8 mouse cellular contexts compared by ENCODE assay signal in the genomic region with DNA sequence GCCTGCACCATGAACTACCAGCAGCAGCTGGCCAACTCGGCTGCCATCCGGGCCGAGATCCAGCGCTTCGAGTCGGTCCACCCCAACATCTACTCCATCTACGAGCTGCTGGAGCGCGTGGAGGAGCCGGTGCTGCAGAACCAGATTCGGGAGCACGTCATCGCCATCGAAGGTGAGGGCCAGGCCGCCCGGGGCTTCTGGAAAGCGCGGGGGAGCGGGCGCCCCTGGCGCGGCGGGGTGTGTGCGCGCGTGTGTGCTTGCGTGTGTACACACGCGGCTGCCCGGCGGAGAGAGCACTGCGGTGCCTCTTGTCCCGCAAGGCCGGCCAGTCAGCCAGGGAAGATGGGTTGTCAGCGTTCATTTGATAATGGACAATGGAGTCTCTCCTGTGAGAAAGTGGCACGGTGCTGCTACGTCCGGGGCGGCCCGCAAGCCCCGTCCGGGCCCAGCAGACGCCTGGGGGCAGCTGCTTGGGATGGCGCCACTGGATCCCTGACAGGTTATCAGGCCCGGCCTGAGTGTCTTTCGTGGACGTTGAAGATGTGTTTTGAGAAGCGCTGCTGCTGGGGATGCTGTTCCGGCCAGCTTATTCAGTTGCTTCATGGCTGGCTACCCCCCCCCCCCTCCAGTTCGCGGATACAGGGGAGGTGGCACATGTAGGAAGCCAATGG. TPM values are rescaled to one million over a fixed set of nuclear protein-coding genes. Genes with fewer than 3 reads are reported as not detected.
A peak's percentile ranks its signal among the peaks of the same experiment; 100 is the strongest.
DNase-seq lines count a peak whose midpoint lies in the region; ATAC-seq and TF ChIP-seq lines count a peak whose summit lies in the region.

No protein-coding gene starts in this region.

- intact Hi-C loops in heart, postnatal 25 days (cut with DNase I): loop anchor here (5.0 kb wide), 1 partner anchor 127 kb away; no protein-coding TSS in a partner anchor
- intact Hi-C loops in left cerebral cortex, postnatal 25 days (cut with DNase I): loop anchor here (1.0 to 10.0 kb wide), 2 partner anchors 67 to 129 kb away; no protein-coding TSS in a partner anchor

- 0 out of 2 replicates have a peak, but pooled peaks cover 3% of the 10 kb centered on the region for H3K36me3 ChIP-seq in forebrain, embryonic 13.5 days (ENCODE audit: poor library complexity, severe bottlenecking)
- no peaks in the 10 kb centered on the region for H3K36me3 ChIP-seq in stomach, embryonic 16.5 days (ENCODE audit: control insufficient read depth, insufficient read depth, low read length)

- WGBS in forebrain, embryonic 13.5 days: 0% methylated on average over 51 of the region's 51 CpGs
- WGBS in stomach, embryonic 16.5 days: under 1% methylated on average over 51 of the region's 51 CpGs

- peak; percentile 44 to 63 for DNase-seq in heart, adult 18-20 months
- DNase-seq in heart, postnatal 25 days (ENCODE audit: low spot score): no peak
- DNase-seq in heart, postnatal 4 days: peak; percentile 55
- DNase-seq in left cerebral cortex, postnatal 25 days (ENCODE audit: low spot score in 2 of 2): peak; percentile 49 to 54
- peak; percentile 51 for DNase-seq in mesoderm, embryonic 11.5 days (ENCODE audit: low read depth, low spot score)

- H3K9ac ChIP-seq in forebrain, embryonic 13.5 days: peak overlapping the region; percentile 88
- peak overlapping the region; percentile 90 for H3K9ac ChIP-seq in stomach, embryonic 16.5 days (ENCODE audit: low read length)

- H3K4me2 ChIP-seq in forebrain, embryonic 13.5 days: peak overlapping the region; percentile 85
- H3K4me2 ChIP-seq in stomach, embryonic 16.5 days (ENCODE audit: low read depth, low read length): peak overlapping the region; percentile 91

- no peak overlapping the region for H3K27ac ChIP-seq in bone marrow macrophage, adult 2 months (ENCODE audit: insufficient read depth, low read depth, low read length)
- H3K27ac ChIP-seq in forebrain, embryonic 13.5 days: no peak overlapping the region; the same call in 1 of the 2 replicates
- H3K27ac ChIP-seq in stomach, embryonic 16.5 days (ENCODE audit: low read length): peak overlapping the region; percentile 78; the same call in 1 of the 2 replicates

- no peaks in the 10 kb centered on the region for H3K27me3 ChIP-seq in forebrain, embryonic 13.5 days
- H3K27me3 ChIP-seq in stomach, embryonic 16.5 days (ENCODE audit: control insufficient read depth, insufficient read depth, low read length): no peaks in the 10 kb centered on the region

- no peak for TF ChIP-seq POLR2A in bone marrow macrophage, adult 2 months (IDR thresholded peaks at IDR 0.05; ENCODE audit: borderline replicate concordance, low read depth, low read length)

- H3K4me1 ChIP-seq in bone marrow macrophage, adult 2 months (ENCODE audit: control insufficient read depth, insufficient read depth, low read length): peaks cover 6% of the 10 kb centered on the region; the same call in 1 of the 2 replicates
- peaks cover 30% of the 10 kb centered on the region for H3K4me1 ChIP-seq in forebrain, embryonic 13.5 days
- peaks cover 26% of the 10 kb centered on the region for H3K4me1 ChIP-seq in stomach, embryonic 16.5 days (ENCODE audit: control insufficient read depth, insufficient read depth, low read length)

- no peak for TF ChIP-seq CTCF in bone marrow macrophage, adult 2 months (IDR thresholded peaks at IDR 0.05; ENCODE audit: low read depth, low read length)

- 0 out of 2 replicates have a peak, but pooled peaks have one; percentile 7 for ATAC-seq in forebrain, embryonic 13.5 days
- no peak for ATAC-seq in stomach, embryonic 16.5 days (ENCODE audit: insufficient read depth, low FRiP score)

- H3K9me3 ChIP-seq in forebrain, embryonic 13.5 days (replicated peaks): peaks cover 11% of the 10 kb centered on the region
- 0 out of 2 replicates have a peak, but pooled peaks cover 4% of the 10 kb centered on the region for H3K9me3 ChIP-seq in stomach, embryonic 16.5 days (replicated peaks; ENCODE audit: control insufficient read depth, low read length)

- H3K4me3 ChIP-seq in bone marrow macrophage, adult 2 months (ENCODE audit: insufficient read depth, low read length): peak overlapping the region; percentile 73
- peak overlapping the region; percentile 85 for H3K4me3 ChIP-seq in forebrain, embryonic 13.5 days
- peak overlapping the region; percentile 68 for H3K4me3 ChIP-seq in stomach, embryonic 16.5 days (replicated peaks; ENCODE audit: low read length)

RNA-seq across cellular contexts. Expression of a gene that starts 0.9 kb away (rescaled TPM):
- total RNA-seq in heart, adult 18-20 months (2021): 10 to 100 TPM; 59.4 to 59.7 TPM
- 10 to 100 TPM; 62.8 to 65.5 TPM for total RNA-seq in heart, postnatal 25 days (2021)
- polyA plus RNA-seq in bone marrow macrophage, adult 2 months (2012; ENCODE audit: insufficient read depth, insufficient read length, missing spikeins): 14.8 and 15.0 TPM in 2 replicates
- polyA plus RNA-seq in forebrain, embryonic 13.5 days (2015; fragmentation: Nextera tagmentation; extraction: Ambion mirVana): 22.7 and 25.4 TPM in 2 replicates
- 10 to 100 TPM; 58.9 to 65.8 TPM for total RNA-seq in heart, postnatal 4 days (2021)
- 100 to 1,000 TPM; 240 to 255 TPM for total RNA-seq in left cerebral cortex, postnatal 25 days (2021)
- 5.1 and 5.8 TPM in 2 replicates for polyA plus RNA-seq in stomach, embryonic 16.5 days (2015; fragmentation: Nextera tagmentation; extraction: Ambion mirVana)
